Mouse (Mus musculus): ENCODE results near the gene Slc35e3. TPM values are rescaled to one million over a fixed set of nuclear protein-coding genes. Genes with fewer than 3 reads are reported as not detected.

The Slc35e3 gene
- polyA plus RNA-seq (2012; rRNA removed), result 8.1 and 9.8 TPM in 2 replicates

DNA sequence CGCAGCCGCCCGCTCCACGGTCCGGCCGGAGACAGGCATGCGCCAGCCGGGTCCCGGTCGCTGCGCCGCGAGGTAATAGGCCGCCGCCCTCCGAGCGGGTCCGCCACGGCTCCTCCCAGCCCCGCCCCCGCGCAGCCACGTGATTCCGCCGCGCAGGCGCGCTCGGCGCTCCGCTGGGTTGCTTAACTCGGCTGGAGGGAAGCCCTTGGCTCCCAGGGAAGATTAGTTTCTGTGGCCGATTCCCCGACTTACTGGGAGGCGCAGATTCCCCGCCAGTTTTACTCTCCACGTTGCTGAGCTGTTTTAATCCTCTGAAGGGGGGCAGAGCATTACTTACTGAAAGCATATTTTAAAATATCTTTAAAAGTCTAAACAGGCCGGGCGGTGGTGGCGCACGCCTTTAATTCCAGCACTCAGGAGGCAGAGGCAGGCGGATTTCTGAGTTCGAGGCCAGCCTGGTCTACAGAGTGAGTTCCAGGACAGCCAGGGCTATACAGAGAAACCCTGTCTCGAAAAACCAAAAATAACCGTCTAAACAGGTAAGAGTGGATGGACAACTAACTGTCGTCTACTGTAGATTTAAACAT is at the start of gene Slc35e3:
Slc35e3 (minus strand) TSS at position 69 of the 587 bp plus-strand sequence.

DNA sequence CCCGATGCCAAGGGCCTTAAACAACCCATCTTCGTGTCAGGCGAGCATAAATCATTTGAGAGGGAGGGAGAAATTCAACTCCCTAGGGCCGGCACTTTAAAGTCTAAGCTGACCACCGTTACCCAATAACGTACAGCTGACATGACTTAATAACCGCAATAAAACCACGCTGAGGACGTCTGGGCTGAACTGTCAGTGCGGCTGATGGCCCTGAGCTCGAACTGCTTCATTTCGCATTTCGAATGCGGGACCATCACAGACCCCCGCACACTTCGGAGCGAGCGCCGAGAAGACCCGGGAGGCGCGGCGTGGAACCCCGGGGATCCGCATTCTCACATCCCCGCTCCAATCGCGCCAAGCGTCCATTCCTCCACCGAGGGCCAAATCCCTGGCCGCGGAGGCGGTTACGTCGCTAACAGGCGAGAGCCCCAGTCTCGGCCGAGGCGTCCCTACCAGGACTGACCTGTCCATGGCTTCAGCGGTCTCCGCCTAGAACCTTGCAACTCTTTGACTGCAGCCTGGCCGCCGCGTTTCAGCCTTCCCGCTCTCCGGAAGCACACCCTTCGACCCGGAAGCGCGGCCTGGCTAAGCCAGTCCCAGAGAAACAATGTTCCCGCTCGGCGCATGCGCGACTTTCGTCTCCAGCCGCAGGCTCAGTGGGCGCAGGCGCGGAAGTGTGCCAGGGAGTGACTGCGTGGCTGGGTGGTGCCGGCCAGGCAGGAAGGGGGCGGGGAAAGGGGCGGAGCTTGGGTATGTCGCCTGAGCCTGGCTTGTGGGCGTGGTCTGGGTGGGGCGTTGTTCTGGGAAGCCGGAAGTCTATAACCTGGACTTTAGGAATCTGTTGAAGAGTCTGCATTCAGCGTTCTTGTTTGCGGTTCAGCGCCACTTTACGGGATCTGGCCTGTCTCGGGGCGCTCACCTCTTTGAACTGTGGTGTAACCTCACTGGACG is 46.3 kb upstream of the Slc35e3 start, which contains the start of gene Nup107:
Nup107 (minus strand) TSS at position 565 of the 951 bp plus-strand sequence.

DNA sequence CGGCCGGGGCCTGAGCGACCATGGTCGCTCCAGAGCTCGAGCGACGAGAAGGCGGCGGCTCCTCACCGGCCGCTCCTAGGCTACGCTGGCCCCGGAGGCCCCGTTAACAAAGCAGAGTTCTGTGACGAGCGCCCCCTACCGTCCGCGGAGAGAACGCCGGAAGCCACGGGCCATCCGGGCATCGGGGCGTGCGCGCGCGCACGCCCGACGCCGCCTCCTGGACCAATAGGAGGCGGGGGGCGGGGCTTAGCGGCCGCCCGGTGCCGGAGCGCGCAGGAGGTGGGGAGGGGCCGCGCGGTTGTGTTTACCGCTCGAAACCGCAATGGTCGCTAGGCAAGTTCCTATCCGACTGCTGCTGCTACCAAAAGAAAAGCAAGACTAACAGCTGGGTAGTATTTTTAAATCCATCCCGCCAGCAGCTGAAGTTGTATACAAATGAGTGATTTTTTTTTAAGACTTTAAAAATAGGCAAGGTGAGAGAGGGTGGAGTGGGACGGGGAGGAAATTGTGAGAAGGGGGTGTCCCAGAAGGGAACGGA is 35.5 kb downstream of the Slc35e3 start, which contains the start of gene Mdm2:
Mdm2 (minus strand) TSS at position 155 of the 538 bp plus-strand sequence.

Other genes with a start within 250 kb of the Slc35e3 start
- gene Cpm, start 116.9 kb downstream of the Slc35e3 start, polyA plus RNA-seq (2012; rRNA removed), result 7.2 TPM in 2 replicates
- 20.0 and 38.6 TPM in 2 replicates for gene Mdm2, start 35.6 kb downstream of the Slc35e3 start, polyA plus RNA-seq (2012; rRNA removed)
- 0.56 and 0.71 TPM in 2 replicates for gene Nup107, start 46.3 kb upstream of the Slc35e3 start, polyA plus RNA-seq (2012; rRNA removed)
- 3.4 and 3.7 TPM in 2 replicates for gene Rap1b, start 99.7 kb upstream of the Slc35e3 start, polyA plus RNA-seq (2012; rRNA removed)

All from stomach, adult 2 months (tissue).